Mouse (Mus musculus) heart, postnatal 36 days (tissue): ENCODE results near the gene Clec16a. TPM values are rescaled to one million over a fixed set of nuclear protein-coding genes. Genes with fewer than 3 reads are reported as not detected.

Experiments
- total RNA-seq, 2 experiments: library from RNA; stranded (reverse); gene quantifications; 2 replicates each; pipeline ENCODE4 v1.2.3; 2021

Gene Clec16a
- total RNA-seq, 2 experiments from 2014 or later: 52.8 TPM

Other genes starting within 250 kb of the Clec16a start
- 10 to 100 TPM; 42.0 to 49.2 TPM for gene Emp2, start 231.4 kb upstream of the Clec16a start, total RNA-seq
- not detected for gene Tekt5, start 149.8 kb upstream of the Clec16a start, total RNA-seq
- 1 to 10 TPM; 8.9 to 9.0 TPM for gene Nubp1, start 133.4 kb upstream of the Clec16a start, total RNA-seq
- under 1 TPM; 0.19 to 0.43 TPM for gene Tvp23a, start 98.0 kb upstream of the Clec16a start, total RNA-seq
- gene Ciita, start 65.3 kb upstream of the Clec16a start, total RNA-seq: 1 to 10 TPM in 1 of 2 experiments, under 1 TPM in 1; 0.72 to 1.2 TPM
- gene Dexi, start 2.3 kb upstream of the Clec16a start, total RNA-seq: 10 to 100 TPM; 37.1 to 37.6 TPM
- under 1 TPM; 0.33 to 0.49 TPM for gene Socs1, start 240.2 kb downstream of the Clec16a start, total RNA-seq
- gene Tnp2, start 243.3 kb downstream of the Clec16a start, total RNA-seq: not detected
- not detected for gene Prm3, start 245.6 kb downstream of the Clec16a start, total RNA-seq